Mouse (Mus musculus): ENCODE measurements around the gene Jpt1.
"Not testable (repeated sequence)": the region's sequence is repeated elsewhere in the genome, so short reads cannot be mapped to it uniquely, and the experiment has no call there.

Gene Jpt1

DNA sequence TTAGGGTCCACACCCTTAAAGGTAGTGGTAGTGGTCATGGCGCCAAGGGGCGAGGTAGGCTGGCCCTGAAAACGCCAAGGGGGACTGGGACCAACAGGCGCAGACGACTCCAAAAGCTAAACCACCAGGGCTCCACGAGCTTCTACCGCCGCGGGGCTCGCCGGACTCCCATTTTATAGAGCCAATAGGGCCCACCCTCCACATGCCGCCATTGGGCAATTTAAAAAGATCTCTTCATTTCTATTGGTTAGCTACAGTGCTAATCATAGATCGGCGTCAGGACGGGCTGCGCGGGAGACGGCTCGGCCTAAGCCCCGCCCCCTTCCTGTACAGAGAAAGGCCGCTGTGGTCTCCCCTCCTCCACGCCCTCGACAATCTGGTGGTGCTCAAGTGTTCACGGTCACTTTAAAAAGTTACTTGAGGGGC is at the start of gene Jpt1:
Gene Jpt1, minus strand, starts transcription at position 150 of the 426 bp plus-strand sequence.
- DNase-seq: peak; percentile 98

DNA sequence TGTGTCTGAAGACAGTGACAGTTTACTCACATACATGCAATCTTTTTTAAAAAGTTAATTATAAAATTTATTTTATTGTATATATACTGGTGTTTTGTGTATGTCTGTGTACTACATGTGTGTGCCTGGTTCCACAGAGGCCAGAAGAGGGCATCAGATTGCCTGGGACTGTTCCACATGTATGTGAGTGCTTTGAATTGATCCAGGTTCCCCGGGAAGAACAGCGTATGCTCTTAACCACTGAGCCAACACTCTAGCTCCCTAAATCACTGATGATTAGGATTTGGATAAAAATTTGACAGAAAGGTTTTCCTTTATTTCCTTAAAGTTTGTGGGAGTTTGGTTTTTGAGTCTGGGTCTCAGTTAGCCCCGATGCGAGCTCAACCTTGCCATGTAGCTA is 49.2 kb upstream of the Jpt1 start:
- no peak for DNase-seq

DNA sequence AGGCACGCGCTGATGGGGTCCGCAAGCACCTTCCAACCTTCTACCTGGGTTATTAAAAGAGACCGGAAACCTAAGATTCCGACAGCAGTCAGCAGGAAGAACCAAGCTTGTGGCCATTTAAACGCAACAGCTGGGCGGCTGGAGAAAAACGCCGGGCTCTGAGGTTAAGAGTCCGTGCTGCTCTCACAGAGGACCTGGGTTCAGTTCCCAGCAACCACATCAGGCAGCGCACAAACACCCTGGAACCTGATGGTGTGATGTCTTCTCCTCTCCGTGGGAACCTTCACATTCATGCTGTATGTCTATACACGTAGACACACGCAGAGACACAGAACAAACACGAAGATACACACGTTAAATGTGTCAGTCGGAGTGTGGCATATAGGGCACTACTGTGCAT is 41.5 kb upstream of the Jpt1 start:
- no peak for DNase-seq

DNA sequence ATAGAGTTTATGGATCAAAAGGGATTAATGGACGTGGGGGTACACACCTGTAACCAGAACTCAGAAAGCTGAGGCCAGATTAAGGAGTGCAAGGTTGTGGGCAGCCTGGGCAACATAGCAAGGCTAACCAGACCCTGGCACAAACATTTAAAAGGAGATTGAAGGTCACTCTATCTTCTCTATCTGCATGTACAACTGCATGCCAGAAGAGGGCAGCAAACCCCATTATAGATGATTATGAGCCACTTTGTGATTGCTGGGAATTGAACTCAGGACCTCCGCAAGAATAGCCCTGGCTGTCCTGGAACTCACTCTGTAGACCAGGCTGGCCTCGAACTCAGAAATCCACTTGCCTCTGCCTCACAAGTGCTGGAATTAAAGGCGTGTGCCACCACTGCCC is 38.6 kb upstream of the Jpt1 start:
- no peak for DNase-seq

DNA sequence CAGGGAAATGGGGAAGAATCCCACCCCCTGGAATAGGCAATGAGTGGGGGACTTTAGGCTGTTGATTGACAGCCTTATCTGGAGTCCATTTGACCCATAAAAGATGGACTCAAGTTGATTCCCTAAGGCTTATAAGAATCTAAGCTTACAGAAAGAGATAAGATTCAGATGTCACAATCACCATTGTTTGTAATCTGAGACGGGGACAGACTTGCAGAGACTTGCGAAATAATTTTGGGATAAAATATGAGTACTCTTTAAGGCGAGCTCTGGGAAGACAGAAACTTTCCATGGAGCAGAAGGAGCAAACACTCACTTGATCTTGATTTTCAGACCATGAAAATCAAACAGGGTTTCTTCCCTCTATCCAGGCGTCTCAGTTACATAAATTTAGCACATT is 29.4 kb upstream of the Jpt1 start:
- DNase-seq: no peak

DNA sequence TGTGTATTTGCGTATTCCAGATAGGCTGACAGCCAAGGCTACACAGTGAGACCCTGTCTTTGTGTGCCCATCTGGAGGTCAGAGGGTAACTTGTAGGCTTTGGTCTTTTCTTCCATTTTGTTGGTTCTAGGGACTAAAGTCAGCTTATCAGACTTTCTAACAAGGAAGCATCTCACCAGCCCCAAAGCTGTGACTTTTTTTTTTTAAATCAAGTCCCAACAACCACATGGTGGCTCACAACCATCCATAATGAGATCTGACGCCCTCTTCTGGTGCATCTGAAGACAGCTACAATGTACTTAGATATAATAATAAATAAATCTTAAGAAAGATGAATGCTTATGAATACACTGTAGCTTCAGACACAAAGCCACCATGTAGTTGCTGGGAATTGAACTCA is 23.9 kb upstream of the Jpt1 start:
- DNase-seq: no peak

DNA sequence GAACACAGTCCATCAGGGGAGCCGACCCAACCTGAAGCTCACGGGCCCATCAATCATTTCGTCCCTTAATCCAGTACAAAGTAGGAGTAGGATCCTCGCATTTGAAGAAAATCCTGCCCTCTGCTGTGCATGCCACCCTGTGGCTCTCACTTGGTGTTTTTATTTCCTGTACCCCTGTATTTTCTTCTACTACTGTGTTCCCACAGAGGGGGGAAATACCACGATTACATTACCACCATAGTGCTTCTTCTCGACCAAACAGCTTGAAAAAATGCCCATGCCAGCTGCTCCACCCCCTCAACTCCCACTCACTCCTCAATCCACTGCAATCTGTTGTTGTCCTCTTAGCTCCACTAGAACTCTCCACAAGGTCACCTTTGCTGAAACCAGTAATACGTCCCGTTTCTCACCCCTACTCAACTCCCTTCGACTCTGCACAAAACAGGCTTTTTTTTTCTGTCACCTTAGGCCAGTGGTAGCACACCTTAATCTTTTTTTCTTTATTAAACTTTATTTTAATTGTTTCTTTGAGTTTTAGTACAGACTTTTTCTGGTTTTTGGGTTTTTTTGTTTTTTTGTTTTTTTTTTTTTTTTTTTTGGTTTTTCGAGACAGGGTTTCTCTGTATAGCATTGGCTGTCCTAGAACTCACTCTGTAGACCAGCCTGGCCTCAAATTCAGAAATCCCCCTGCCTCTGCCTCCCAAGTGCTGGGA is 22.8 kb upstream of the Jpt1 start:
- DNase-seq: peak; percentile 36

DNA sequence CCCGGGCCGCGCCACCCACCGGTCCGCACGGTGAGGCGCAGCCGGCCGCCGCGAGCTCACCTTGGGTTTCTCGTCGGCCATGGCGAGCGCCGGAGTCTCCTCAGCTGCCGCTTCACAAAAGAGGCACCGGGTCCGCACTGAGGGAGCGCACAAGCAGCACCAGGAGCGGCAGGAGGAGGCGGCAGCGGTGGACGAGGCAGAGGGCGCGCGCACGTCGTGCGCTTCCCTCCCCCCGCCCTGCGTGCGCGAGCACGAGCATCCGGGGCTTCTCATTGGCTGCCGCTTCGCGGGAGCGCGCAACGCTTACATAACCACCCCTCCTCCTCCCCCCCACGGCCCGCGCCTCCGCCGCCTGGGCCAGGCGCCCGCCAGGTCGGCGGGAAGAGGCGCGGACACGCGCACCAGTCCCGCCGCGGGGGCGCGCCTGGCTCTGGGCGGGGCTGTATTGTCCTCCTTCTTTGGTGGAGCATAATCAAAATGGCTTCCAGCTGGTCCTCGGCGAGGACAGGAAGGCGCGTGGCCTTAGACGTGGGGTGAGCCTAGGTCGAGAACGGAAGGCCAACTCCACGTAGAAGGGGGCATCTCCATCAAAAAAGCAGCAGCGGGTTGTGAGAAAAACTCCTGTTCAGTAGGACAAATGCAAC is 22.0 kb upstream of the Jpt1 start, which contains the start of gene Sumo2:
Gene Sumo2, minus strand, starts transcription at position 239 of the 644 bp plus-strand sequence.
- peak; percentile 100 for DNase-seq

DNA sequence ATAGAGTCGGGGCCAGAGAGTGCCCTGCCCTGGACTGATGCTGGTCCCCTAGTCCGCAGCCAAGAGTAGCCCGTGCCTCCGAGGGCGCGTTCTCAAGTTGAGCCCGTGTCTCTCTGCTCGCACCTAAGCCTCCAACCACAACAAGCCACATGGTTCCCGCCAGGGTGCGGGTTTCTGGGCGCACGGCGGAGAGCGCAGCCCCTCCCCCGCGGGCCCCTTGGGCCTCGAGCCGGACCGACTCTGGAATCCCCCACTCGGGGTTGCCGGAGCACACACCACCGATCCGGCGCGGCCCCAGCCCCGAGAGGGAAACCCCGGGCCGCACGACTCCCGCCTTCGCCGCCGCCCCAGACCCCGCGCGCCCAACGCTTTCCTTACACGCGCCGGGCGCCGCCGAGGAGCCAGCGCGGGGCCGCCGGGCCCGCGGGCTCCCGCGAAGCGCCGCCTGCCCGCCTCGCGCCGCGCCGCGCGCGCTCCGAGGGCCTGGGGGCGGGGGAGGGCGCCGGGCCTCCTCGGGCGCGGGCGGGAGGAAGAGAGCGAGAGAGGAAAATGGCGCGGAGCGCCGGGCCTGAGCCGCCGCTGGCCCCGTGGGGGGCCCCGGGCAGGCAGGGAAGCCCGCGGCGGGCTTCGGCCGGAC is 21.3 kb upstream of the Jpt1 start:
- peak; percentile 56 for DNase-seq

DNA sequence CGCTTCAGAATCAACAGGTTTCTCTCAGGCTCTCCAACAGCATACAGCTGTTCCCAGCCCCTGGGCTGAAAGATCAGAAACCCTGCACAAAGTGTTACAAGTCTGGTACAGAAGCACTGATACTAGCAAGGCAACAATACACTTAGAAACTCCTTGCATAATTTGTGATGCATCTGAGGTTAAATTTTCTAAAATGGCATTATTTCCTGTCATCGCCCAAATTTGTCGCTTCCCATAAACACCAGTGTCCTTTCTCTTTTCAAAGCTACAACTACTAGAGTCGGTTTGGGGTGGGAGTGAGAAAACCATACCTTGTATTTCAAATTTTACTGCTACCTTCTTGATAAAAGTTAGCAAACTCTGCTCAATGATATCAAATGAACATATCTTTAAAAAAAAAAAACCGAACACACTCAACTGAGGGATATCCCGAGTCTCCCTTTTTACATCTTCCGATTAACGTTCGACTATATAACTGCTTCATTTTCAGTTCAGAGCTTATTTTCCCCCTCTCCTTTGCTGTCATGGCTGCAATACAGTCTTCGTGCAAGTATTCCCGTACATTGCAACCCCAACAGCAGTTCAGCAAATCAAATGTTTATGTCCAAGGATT is 20.7 kb upstream of the Jpt1 start:
- DNase-seq: no peak

DNA sequence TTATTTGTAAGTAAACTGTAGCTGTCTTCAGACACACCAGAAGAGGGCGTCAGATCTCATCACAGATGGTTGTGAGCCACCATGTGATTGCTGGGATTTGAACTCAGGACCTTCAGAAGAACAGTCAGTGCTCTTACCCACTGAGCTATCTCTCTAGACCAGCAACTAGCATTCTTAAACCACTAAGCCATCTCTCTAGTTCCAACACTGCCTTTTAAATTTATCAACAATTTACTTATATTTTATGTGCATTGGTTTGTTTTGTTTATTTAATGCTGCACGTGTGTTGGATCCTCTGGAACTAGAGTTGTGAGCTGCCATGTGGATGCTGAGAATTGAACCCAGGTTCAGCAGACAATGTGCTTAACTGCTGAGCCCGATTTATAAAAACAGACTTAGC is 12.3 kb upstream of the Jpt1 start:
- DNase-seq: not testable (repeated sequence)

DNA sequence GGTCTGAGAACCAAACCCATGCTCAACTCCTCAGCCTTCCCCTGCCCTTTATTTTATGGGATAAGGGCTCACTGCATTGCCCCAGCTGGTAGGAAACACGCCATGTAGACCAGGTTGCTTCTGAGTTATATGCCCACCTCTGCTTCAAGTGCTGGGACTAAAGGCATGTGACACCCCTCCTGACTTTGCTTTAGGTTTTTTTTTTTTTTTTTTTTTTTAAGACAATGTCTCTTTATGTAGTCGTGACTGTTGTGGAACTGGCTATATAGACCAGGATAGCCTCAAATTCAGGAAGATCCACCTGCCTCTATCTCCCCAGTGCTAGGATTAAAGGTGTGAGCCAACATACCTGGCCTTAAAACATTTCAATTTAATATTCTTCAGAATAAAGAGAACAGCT is 8.5 kb upstream of the Jpt1 start:
- DNase-seq: no peak

DNA sequence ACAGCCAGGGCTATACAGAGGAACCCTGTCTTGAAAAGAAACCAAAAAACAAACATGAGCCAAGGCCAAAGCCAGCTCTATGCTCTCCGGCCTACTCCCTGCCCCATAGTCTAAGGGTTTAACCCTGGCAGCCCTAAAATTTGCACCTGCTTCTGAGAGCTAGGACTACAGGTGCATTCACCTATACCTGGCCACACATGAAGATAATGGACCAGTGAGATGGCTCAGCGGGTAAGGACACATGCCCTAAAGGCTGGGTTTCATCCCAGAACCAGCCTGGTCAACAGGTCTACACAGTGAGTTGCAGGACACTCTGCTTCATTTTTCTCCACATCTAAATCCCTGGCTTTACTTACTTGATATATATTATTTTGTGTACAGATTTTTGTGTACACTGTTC is 8.1 kb upstream of the Jpt1 start:
- no peak for DNase-seq

DNA sequence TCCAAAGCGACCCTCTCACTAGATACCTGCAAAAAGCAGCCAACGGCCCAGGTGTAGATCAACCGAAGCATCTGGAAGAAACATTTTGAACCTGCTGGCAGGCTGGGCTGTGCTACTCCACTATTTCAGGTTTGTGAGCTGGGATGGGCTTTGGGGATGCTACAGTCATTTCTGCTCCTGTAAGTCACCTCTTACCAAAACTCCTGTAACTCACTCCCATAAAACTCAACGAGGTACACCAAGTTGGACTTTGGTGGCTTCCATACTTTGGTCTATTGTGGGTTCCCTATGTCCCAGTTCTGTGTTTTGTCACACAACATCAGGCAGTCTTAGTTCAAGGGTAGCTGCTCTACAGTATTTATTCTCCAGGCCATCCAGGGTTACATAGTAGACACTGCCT is 6.9 kb upstream of the Jpt1 start:
- DNase-seq: no peak

DNA sequence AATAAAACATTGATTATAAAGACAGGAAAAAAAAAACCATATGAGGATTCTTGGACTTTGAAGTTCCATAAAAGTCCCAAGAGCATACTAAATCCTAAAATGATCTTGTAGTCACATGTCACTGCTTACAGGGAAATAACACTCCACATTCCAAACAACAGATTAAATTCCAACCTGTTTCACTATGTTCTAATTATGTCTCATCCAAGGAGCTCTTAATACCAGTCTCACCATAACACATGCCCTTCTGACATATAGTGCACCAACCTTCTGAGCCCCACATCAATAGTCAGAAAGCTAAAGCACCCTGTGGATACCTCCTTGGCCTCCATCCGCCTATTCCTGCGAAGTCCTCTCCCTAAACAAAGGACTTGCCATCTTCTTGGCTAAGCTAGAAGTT is 6.0 kb upstream of the Jpt1 start:
- no peak for DNase-seq

DNA sequence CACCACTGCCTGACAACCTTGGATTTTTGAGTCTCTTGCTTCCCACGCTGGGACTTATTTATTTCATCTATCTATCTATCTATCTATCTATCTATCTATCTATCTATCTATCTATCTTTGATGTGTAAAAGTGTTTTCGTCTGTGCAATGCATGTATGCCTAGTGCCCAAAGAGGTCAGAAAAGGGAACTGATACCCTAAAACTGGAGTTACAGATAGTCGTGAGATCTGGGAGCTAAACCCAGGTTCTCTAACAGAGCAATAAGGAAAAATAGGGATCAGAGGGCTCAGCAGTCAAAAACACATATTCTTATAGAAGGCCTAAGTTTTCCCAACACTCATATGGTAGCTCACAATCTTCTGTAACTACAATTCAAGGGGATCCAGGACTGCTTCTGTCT is 5.4 kb upstream of the Jpt1 start:
- DNase-seq: no peak

DNA sequence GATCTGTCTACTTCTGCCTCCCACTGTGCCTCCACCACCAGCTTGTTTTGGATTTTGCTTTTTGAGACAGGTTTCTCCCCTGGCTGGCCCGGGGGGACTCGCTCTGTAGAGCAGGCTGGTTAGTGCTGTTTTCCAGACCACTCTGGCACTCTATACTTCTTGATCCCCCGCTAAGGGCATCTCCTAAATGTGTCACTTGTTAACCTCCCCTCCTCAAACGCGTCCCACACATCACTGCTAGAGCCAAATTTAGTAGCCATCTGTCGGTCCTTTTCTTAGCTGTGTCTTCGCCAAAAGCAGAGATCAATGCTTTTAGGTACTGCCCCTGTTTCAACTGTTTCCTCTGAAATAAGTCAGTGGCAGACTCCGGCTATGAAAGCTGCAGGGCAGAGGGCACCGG is 4.5 kb upstream of the Jpt1 start:
- DNase-seq: peak; percentile 32

DNA sequence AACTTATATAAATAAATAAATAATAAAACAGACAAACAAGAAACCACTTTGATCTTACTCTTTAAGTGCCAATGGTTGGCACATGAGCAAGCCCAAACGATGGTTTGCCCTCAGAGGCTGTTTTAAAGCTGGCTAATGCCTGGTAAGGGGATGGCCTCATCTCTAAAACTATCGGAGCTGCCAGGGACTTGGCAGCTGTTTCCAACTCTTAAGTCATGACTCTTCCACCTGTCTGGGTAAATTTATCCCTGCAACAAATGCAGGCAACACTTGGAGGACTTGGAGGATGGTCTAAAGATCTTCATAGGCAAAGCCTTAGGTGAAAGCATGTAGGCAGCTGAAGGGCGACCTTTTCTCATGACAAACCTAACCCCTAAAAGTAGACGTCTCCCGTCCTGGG is 2.8 kb upstream of the Jpt1 start:
- DNase-seq: no peak

DNA sequence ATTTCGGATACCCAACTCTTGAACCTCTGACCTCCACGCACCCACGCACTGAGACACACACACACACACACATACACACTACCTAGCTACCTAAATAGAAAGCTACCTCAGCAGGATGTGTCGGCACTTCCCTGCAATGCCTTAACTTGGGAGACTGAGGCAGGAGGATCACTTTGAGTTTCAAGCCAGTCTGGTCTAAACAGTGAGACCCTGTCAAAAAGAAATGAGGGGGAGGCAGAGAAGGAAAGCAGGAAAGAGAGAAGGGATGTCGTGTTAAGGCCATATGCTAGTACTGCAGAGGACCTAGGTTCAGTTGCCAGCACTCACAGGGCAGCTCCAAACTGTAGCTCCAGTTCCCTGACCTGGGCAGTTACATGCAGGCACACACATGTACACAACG is 834 bp upstream of the Jpt1 start:
- DNase-seq: no peak

DNA sequence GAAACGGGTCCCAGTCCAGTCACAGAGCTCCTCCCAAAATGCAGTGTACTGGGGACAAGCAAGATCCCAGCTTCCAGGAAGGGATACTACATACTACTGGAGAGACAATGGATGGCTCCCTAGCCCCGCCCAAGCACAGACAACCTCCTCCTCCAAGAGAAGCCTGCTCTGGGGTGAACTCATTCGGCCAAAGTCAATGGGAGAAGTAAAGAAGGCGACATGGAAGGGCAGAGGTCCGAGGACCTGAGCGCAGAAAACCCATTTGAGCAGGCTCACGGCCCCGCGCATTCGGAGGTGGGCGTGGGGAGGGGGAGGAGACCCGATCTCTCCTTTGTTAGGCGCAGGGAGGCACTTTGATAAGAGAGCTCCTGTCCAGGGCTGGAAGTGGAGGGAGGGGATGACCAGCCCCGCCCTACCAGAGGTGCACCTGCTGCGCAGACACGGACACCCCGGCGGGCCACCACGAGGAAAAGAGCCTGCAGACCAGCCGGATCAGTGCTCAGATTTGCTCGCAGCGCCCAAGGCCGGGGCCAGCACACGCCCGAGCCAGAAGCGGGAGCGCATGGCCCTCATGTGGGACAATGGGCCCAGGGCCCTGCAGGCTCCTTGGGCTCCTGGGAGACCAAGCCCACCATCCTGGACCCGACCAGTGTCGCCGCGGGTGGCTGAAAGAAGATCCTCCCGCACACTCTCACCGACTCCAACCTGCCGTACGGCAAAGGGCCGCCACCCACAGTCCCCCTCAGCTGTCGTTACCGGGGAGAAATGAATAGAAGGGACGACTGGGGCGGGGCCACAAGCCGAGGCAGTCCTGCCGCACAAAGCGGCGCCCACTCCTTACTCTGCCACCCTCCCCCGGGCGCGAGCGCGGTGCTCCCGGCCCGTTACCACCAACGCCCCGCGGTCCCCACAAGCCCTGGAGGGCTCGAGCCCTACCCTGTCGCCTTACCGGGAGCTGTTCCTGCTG is 633 bp downstream of the Jpt1 start:
- peak; percentile 46 for DNase-seq

DNA sequence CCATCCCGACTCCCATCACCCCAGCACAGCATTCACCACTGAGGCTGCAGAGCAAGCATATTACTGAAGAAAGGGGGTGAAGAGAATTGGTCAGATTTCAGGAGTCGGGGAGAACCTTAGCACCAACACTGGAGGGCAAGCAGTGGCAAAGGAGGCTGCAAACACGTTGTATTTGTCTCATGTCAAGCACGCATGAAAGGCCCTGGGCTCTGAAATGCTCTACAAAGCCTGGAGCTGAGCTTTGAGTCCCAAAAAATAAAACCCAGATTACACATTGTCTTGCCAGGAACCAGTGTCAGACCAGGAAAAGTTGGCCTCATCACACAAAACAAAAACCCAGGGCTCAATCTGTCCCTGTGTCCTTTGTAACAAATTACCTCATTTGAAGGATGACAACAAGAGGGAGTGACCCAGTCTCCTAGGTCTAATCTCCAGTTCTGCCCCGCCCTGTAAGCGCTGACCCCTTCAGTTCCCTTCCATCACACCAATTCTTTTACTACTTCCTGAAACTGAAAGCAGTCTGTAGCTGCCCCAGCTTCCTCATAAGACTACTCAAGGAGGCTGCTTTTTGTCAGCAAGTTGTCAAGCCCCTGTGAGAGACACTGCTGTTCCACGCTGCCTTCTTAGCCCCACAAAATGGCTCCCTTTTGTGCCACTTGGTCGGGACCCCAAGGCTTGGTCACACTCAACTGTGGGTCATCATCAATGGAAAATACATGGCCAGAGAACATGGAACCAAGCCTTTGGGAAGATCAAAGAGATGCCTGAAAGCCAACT is 1.6 kb downstream of the Jpt1 start:
- DNase-seq: no peak

DNA sequence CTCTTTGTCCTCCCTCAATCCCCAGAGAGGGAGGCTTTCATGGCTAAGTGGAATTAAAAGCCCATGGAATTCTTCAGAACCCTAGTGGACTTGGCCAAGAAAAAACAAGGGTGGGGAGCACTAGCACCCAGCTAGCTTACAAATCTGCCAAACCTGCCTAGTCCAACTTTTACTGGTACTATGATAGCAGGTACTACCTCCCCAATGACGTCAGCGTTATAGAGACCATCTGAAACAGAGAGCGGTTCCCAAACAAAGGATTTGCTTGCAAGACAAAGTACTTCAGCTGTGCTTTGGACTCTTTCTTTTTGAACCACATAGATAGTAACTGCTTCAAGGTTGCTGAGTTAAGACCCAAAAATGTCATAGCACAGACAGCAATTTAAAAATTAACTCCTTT is 2.2 kb downstream of the Jpt1 start:
- no peak for DNase-seq

Data from cerebellum, adult 8-10 months (tissue).